Mouse (Mus musculus) hindbrain, embryonic 10.5 days (tissue): ENCODE data around the gene Adipor2. TPM values are rescaled to one million over a fixed set of nuclear protein-coding genes. Genes with fewer than 3 reads are reported as not detected.
"Not testable (repeated sequence)": the region's sequence is repeated elsewhere in the genome, so short reads cannot be mapped to it uniquely, and the experiment has no call there.

Experiments
- DNase-seq: peaks from one replicate; pipeline ENCODE4 v3.0.0-alpha.2; 2017; ENCODE audit warnings: low spot score
- H3K27ac ChIP-seq: fragments of 300-500 bp; sonication (generic); 2 replicates; pipeline ENCODE4 v1.5.1; 2016; ENCODE audit warnings: mild to moderate bottlenecking, moderate library complexity
- H3K27me3 ChIP-seq: fragments of 300-500 bp; sonication (generic); 2 replicates; pipeline ENCODE4 v1.6.1; 2016; ENCODE audit warnings: mild to moderate bottlenecking; ENCODE audit not compliant: poor library complexity, insufficient read depth, severe bottlenecking
- H3K36me3 ChIP-seq: fragments of 300-500 bp; sonication (generic); 2 replicates; pipeline ENCODE4 v1.6.1; 2016; ENCODE audit warnings: mild to moderate bottlenecking, moderate library complexity
- H3K4me1 ChIP-seq: fragments of 300-500 bp; sonication (generic); replicated peaks from 2 replicates; pipeline ENCODE4 v1.6.1; 2016; ENCODE audit warnings: mild to moderate bottlenecking
- H3K4me3 ChIP-seq: fragments of 300-500 bp; sonication (generic); 2 replicates; pipeline ENCODE4 v1.5.1; 2016; ENCODE audit warnings: mild to moderate bottlenecking, moderate library complexity
- H3K9me3 ChIP-seq: fragments of 300-500 bp; sonication (generic); 2 replicates; pipeline ENCODE4 v1.6.1; 2016; ENCODE audit warnings: mild to moderate bottlenecking, moderate library complexity
- WGBS: fragments of 180-500 bp; shearing (Covaris S2); methylation state at CpG from one replicate; pipeline ENCODE4 v1.1.7; 2016; 5-methylcytosine and 5-hydroxymethylcytosine counted together
- polyA plus RNA-seq: library from polyadenylated mRNA; unstranded; fragments of >200 nt; fragmentation: Nextera tagmentation; extraction: Ambion mirVana; gene quantifications from 2 replicates; pipeline ENCODE4 v1.2.1, GENCODE M21; 2016

Adipor2 gene
- polyA plus RNA-seq, 1 experiment from 2014 or later: 28.2 TPM

GRCm38 (mm10) chr6:119377613-119378012 is 39.9 kb downstream of the Adipor2 start:
- Histone ChIP-seq H3K27me3 (no peaks in the 10 kb centered on the region), H3K4me1 (0 out of 2 replicates have a peak, but pooled peaks cover 8% of the 10 kb centered on the region), H3K36me3 (peaks cover 3% of the 10 kb centered on the region; the same call in 1 of the 2 replicates), H3K27ac (no peak overlapping the region), H3K9me3 (no peaks in the 10 kb centered on the region), H3K4me3 (no peak overlapping the region)
- 76% methylated on average over 2 of the region's 2 CpGs for WGBS
- no peak for DNase-seq

GRCm38 (mm10) chr6:119375035-119375434 is 42.5 kb downstream of the Adipor2 start:
- 0 out of 2 replicates have a peak, but pooled peaks cover 8% of the 10 kb centered on the region for H3K4me1 ChIP-seq
- H3K4me3 ChIP-seq: no peak overlapping the region
- no peak overlapping the region for H3K27ac ChIP-seq
- no peaks in the 10 kb centered on the region for H3K9me3 ChIP-seq
- 76% methylated on average over 5 of the region's 5 CpGs for WGBS
- no peak for DNase-seq
- no peaks in the 10 kb centered on the region for H3K27me3 ChIP-seq
- peaks cover 2% of the 10 kb centered on the region for H3K36me3 ChIP-seq

GRCm38 (mm10) chr6:119373000-119373705 is 44.4 kb downstream of the Adipor2 start:
- Histone ChIP-seq H3K4me3 (no peak overlapping the region), H3K27ac (no peak overlapping the region), H3K9me3 (no peaks in the 10 kb centered on the region), H3K4me1 (0 out of 2 replicates have a peak, but pooled peaks cover 8% of the 10 kb centered on the region), H3K36me3 (peaks cover 19% of the 10 kb centered on the region), H3K27me3 (no peaks in the 10 kb centered on the region)
- DNase-seq: no peak

- DNase-seq: no peak
- Histone ChIP-seq H3K27me3 (no peaks in the 10 kb centered on the region), H3K27ac (no peak overlapping the region), H3K9me3 (no peaks in the 10 kb centered on the region), H3K36me3 (peaks cover 27% of the 10 kb centered on the region), H3K4me1 (0 out of 2 replicates have a peak, but pooled peaks cover 4% of the 10 kb centered on the region), H3K4me3 (no peak overlapping the region)
- WGBS: 92% methylated on average over 5 of the region's 5 CpGs
Observed at GRCm38 (mm10) chr6:119372237-119372636, 45.3 kb downstream of the Adipor2 start.

- Histone ChIP-seq H3K27me3 (no peaks in the 10 kb centered on the region), H3K27ac (no peak overlapping the region), H3K9me3 (no peaks in the 10 kb centered on the region), H3K36me3 (peaks cover 32% of the 10 kb centered on the region), H3K4me3 (no peak overlapping the region), H3K4me1 (0 out of 2 replicates have a peak, but pooled peaks cover 4% of the 10 kb centered on the region)
- no peak for DNase-seq
Observed at GRCm38 (mm10) chr6:119371624-119372023, 45.9 kb downstream of the Adipor2 start.

- Histone ChIP-seq H3K36me3 (peaks cover 72% of the 10 kb centered on the region), H3K27ac (no peak overlapping the region), H3K4me1 (no peaks in the 10 kb centered on the region), H3K9me3 (no peaks in the 10 kb centered on the region), H3K27me3 (no peaks in the 10 kb centered on the region), H3K4me3 (no peak overlapping the region)
- DNase-seq: no peak
- 98% methylated on average over 2 of the region's 2 CpGs for WGBS
Observed at GRCm38 (mm10) chr6:119367382-119367781, 50.1 kb downstream of the Adipor2 start.

GRCm38 (mm10) chr6:119366800-119367199 is 50.7 kb downstream of the Adipor2 start:
- peaks cover 77% of the 10 kb centered on the region for H3K36me3 ChIP-seq

GRCm38 (mm10) chr6:119363593-119363992 is 53.9 kb downstream of the Adipor2 start:
- WGBS: 94% methylated on average over 5 of the region's 5 CpGs
- Histone ChIP-seq H3K4me3 (no peak overlapping the region), H3K27ac (no peak overlapping the region), H3K27me3 (no peaks in the 10 kb centered on the region), H3K9me3 (no peaks in the 10 kb centered on the region), H3K4me1 (no peaks in the 10 kb centered on the region), H3K36me3 (peaks cover 95% of the 10 kb centered on the region)
- DNase-seq: no peak

More at GRCm38 (mm10) chr6:119366800-119367199, 50.7 kb downstream of the Adipor2 start:
- 91% methylated on average over 4 of the region's 4 CpGs for WGBS
- H3K27me3 ChIP-seq, DNase-seq, H3K4me1 ChIP-seq, H3K4me3 ChIP-seq, H3K9me3 ChIP-seq, H3K27ac ChIP-seq: not testable (repeated sequence)

GRCm38 (mm10) chr6:119360925-119361702 is 56.4 kb downstream of the Adipor2 start:
- H3K27ac ChIP-seq: no peak overlapping the region
- H3K36me3 ChIP-seq: peaks cover 97% of the 10 kb centered on the region
- no peaks in the 10 kb centered on the region for H3K9me3 ChIP-seq
- WGBS: 95% methylated on average over 3 of the region's 3 CpGs
- H3K27me3 ChIP-seq: no peaks in the 10 kb centered on the region
- no peaks in the 10 kb centered on the region for H3K4me1 ChIP-seq
- H3K4me3 ChIP-seq: no peak overlapping the region
- DNase-seq: no peak

GRCm38 (mm10) chr6:119360250-119360649 is 57.3 kb downstream of the Adipor2 start:
- H3K27me3 ChIP-seq, H3K9me3 ChIP-seq, DNase-seq, H3K4me1 ChIP-seq, H3K4me3 ChIP-seq, H3K27ac ChIP-seq: not testable (repeated sequence)
- 92% methylated on average over 6 of the region's 6 CpGs for WGBS
- peaks cover 97% of the 10 kb centered on the region for H3K36me3 ChIP-seq

GRCm38 (mm10) chr6:119358020-119358571 is 59.4 kb downstream of the Adipor2 start:
- Histone ChIP-seq H3K9me3 (no peaks in the 10 kb centered on the region), H3K4me3 (no peak overlapping the region), H3K36me3 (peaks cover 99% of the 10 kb centered on the region), H3K27ac (no peak overlapping the region), H3K4me1 (no peaks in the 10 kb centered on the region), H3K27me3 (no peaks in the 10 kb centered on the region)
- WGBS: 88% methylated on average over 8 of the region's 8 CpGs
- DNase-seq: no peak

- DNase-seq: no peak
- Histone ChIP-seq H3K36me3 (peaks cover 52% of the 10 kb centered on the region), H3K4me3 (no peak overlapping the region), H3K27me3 (no peaks in the 10 kb centered on the region), H3K4me1 (no peaks in the 10 kb centered on the region; the same call in 1 of the 2 replicates), H3K27ac (no peak overlapping the region), H3K9me3 (no peaks in the 10 kb centered on the region)
- WGBS: 92% methylated on average over 6 of the region's 6 CpGs
Observed at GRCm38 (mm10) chr6:119352501-119352900, 65.0 kb downstream of the Adipor2 start.

GRCm38 (mm10) chr6:119351656-119352055 is 65.8 kb downstream of the Adipor2 start:
- Histone ChIP-seq H3K36me3 (peaks cover 43% of the 10 kb centered on the region), H3K9me3 (no peaks in the 10 kb centered on the region), H3K27me3 (no peaks in the 10 kb centered on the region), H3K4me1 (peaks cover 5% of the 10 kb centered on the region; the same call in 1 of the 2 replicates), H3K27ac (no peak overlapping the region), H3K4me3 (no peak overlapping the region)
- WGBS: 86% methylated on average over 8 of the region's 8 CpGs
- DNase-seq: no peak
